Mouse (Mus musculus) liver, adult 2 months (tissue): ENCODE results near the gene Znrf3.

ENCODE experiments used
- CTCF ChIP-seq: fragments of 200-500 bp; IDR thresholded peaks from 2 replicates; pipeline ENCODE4 v1.5.1; 2011; ENCODE audit warnings: low read depth, low read length, control low read depth
- POLR2A ChIP-seq: fragments of 200-500 bp; IDR thresholded peaks from 2 replicates; pipeline ENCODE4 v1.6.1; 2011; ENCODE audit warnings: low read length, control low read depth; ENCODE audit not compliant: insufficient read depth; ENCODE audit errors: extremely low read depth

DNA sequence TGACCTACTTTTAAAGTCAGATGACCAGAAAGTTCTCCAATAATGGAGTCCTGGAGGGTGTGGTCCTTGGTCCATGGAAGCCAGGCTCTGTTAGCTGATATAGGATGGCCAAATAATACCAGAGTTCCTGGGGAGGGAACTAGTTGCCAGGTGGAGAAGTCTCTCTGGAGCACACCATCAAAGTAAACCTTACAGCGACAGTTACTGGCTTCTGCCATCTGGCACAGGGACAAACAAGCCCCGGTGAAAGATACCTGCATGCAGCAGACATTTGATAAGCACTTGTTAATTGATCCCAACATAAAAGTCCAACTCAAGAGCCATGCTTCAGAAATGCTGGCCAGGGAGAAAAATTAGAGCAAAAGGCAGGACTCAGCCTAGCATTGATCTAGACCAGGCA lies 190.6 kb downstream of the Znrf3 start:
- TF ChIP-seq CTCF (no peak), POLR2A (no peak)
